Mouse (Mus musculus) small intestine, adult 2 months (tissue): ENCODE measurements around the gene Lin28a.

Experiments used
- CTCF ChIP-seq: fragments of 200-500 bp; IDR thresholded peaks from 2 replicates; pipeline ENCODE4 v1.5.1; 2012; ENCODE audit warnings: low read depth, mild to moderate bottlenecking, control low read depth, inconsistent platforms, low read length, moderate library complexity, mixed read lengths; ENCODE audit not compliant: insufficient replicate concordance, insufficient read length; ENCODE audit errors: extremely low read depth
- POLR2A ChIP-seq: fragments of 200-500 bp; IDR thresholded peaks from 2 replicates; pipeline ENCODE4 v1.6.1; 2012; ENCODE audit warnings: low read depth, mild to moderate bottlenecking, control low read depth, inconsistent platforms, low read length, moderate library complexity

DNA sequence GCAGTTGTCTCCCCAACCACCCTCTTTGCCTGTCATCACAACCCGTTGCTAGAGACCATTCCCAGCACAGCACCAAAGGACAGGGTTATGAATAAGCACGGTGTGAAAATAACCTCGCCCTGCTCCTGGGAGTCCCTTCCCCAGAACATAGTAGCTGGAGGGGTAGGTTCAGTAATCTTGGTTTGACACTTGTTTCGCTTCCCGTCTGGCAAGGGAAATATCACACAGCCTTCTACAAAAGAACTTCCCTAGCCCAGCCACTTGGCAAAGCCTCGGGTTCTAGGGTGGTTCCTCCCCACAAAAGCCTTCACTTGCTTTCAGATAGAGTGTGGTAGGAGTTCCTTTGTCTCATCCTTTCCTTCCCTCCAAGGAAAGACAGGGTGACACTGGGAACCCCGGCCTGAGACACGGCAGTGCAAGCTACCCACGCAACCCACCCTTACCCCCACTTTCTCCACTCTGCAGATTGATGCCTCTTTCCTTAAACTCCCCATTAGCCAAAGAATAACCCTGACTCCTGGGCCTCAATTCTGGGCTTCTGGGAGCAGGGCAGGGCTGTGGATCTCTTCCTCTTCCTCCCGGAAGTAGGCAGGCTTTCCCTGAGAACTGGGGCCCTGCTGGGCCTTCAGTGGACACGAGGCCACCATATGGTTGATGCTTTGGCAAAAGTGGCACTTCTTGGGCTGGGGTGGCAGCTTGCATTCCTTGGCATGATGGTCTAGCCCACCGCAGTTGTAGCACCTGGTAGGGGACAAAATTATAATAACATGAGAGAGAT, 12.9 kb downstream of the Lin28a start:
- TF ChIP-seq CTCF (no peak), POLR2A (no peak)
